Mouse (Mus musculus) cortical plate, adult 2 months (tissue): Measurements from ENCODE around the gene Mbtps2.

Experiments used
- CTCF ChIP-seq: fragments of 200-500 bp; IDR thresholded peaks from 2 replicates; pipeline ENCODE4 v1.5.1; 2011; ENCODE audit warnings: mild to moderate bottlenecking, control low read depth, low read length; ENCODE audit not compliant: insufficient read depth; ENCODE audit errors: extremely low read depth
- POLR2A ChIP-seq: fragments of 200-500 bp; IDR thresholded peaks from 2 replicates; pipeline ENCODE4 v1.6.1; 2011; ENCODE audit warnings: mild to moderate bottlenecking, low read length, control low read depth; ENCODE audit not compliant: insufficient read depth; ENCODE audit errors: extremely low read depth

- TF ChIP-seq POLR2A (no peak), CTCF (no peak)
These were observed 11.5 kb downstream of the Mbtps2 start for GRCm38 (mm10) chrX:157587001-157587400.
